Mouse (Mus musculus) brown adipose tissue, adult 24 weeks (tissue): ENCODE data around the gene Cd3eap. TPM values are rescaled to one million over a fixed set of nuclear protein-coding genes. Genes with fewer than 3 reads are reported as not detected.

Experiments used
- H3K27ac ChIP-seq: fragments of 200-500 bp; replicated peaks from 2 replicates; pipeline ENCODE4 v1.5.1; 2012; ENCODE audit warnings: low read depth, mild to moderate bottlenecking, low read length
- H3K4me1 ChIP-seq: fragments of 200-500 bp; 2 replicates; pipeline ENCODE4 v1.6.1; 2012; ENCODE audit warnings: low read length, mixed read lengths; ENCODE audit not compliant: control insufficient read depth, insufficient read depth, insufficient read length
- H3K4me3 ChIP-seq: fragments of 200-500 bp; 2 replicates; pipeline ENCODE4 v1.5.1; 2012; ENCODE audit warnings: low read depth, mild to moderate bottlenecking, low read length, moderate library complexity; ENCODE audit not compliant: insufficient read depth
- polyA plus RNA-seq: library from polyadenylated mRNA; stranded (reverse); fragments of >200 nt; gene quantifications from 2 replicates; pipeline ENCODE4 v1.2.4, GENCODE M21; 2012; ENCODE audit not compliant: missing spikeins, insufficient read depth, insufficient read length

The Cd3eap gene
- polyA plus RNA-seq, 1 experiment = 5.5 TPM

- Histone ChIP-seq H3K4me1 (no peaks in the 10 kb centered on the region), H3K27ac (peak overlapping the region; percentile 68), H3K4me3 (no peak overlapping the region)
These were observed 31.5 kb downstream of the Cd3eap start for GRCm38 (mm10) chr7:19327782-19328181.

GRCm38 (mm10) chr7:19327128-19327527 is 32.2 kb downstream of the Cd3eap start:
- Histone ChIP-seq H3K4me1 (no peaks in the 10 kb centered on the region), H3K27ac (peak overlapping the region; percentile 97), H3K4me3 (peak overlapping the region; percentile 60)

- Histone ChIP-seq H3K4me1 (no peaks in the 10 kb centered on the region), H3K27ac (peak overlapping the region; percentile 97), H3K4me3 (peak overlapping the region; percentile 60)
These were observed 32.9 kb downstream of the Cd3eap start for GRCm38 (mm10) chr7:19326359-19326758.

- Histone ChIP-seq H3K4me3 (no peak overlapping the region), H3K4me1 (0 out of 2 replicates have a peak, but pooled peaks cover 1% of the 10 kb centered on the region), H3K27ac (peak overlapping the region; percentile 26)
These were observed 33.8 kb downstream of the Cd3eap start for GRCm38 (mm10) chr7:19325262-19326199.

GRCm38 (mm10) chr7:19324221-19324620 is 35.1 kb downstream of the Cd3eap start:
- Histone ChIP-seq H3K4me3 (no peak overlapping the region), H3K4me1 (0 out of 2 replicates have a peak, but pooled peaks cover 3% of the 10 kb centered on the region), H3K27ac (no peak overlapping the region)

- no peak overlapping the region for H3K27ac ChIP-seq
- 0 out of 2 replicates have a peak, but pooled peaks cover 3% of the 10 kb centered on the region for H3K4me1 ChIP-seq
- H3K4me3 ChIP-seq = no peak overlapping the region
These were observed 36.8 kb downstream of the Cd3eap start for GRCm38 (mm10) chr7:19322489-19322888.

GRCm38 (mm10) chr7:19321464-19321863 is 37.8 kb downstream of the Cd3eap start:
- H3K4me3 ChIP-seq = no peak overlapping the region
- 0 out of 2 replicates have a peak, but pooled peaks cover 6% of the 10 kb centered on the region for H3K4me1 ChIP-seq
- H3K27ac ChIP-seq = no peak overlapping the region

GRCm38 (mm10) chr7:19320637-19321036 is 38.6 kb downstream of the Cd3eap start:
- no peak overlapping the region for H3K4me3 ChIP-seq
- peaks cover 9% of the 10 kb centered on the region; the same call in 1 of the 2 replicates for H3K4me1 ChIP-seq
- no peak overlapping the region for H3K27ac ChIP-seq

GRCm38 (mm10) chr7:19319906-19320305 is 39.4 kb downstream of the Cd3eap start:
- H3K4me3 ChIP-seq = peak overlapping the region; percentile 55
- peak overlapping the region; percentile 17; the same call in 1 of the 2 replicates for H3K27ac ChIP-seq
- peaks cover 9% of the 10 kb centered on the region; the same call in 1 of the 2 replicates for H3K4me1 ChIP-seq

- H3K27ac ChIP-seq = 0 out of 2 replicates have a peak overlapping the region, but pooled peaks have one; percentile 17
- H3K4me1 ChIP-seq = peaks cover 9% of the 10 kb centered on the region; the same call in 1 of the 2 replicates
- peak overlapping the region; percentile 55 for H3K4me3 ChIP-seq
These were observed 39.8 kb downstream of the Cd3eap start for GRCm38 (mm10) chr7:19319458-19319857.

GRCm38 (mm10) chr7:19318676-19319075 is 40.6 kb downstream of the Cd3eap start:
- Histone ChIP-seq H3K4me3 (no peak overlapping the region), H3K27ac (0 out of 2 replicates have a peak overlapping the region, but pooled peaks have one; percentile 40), H3K4me1 (peaks cover 9% of the 10 kb centered on the region; the same call in 1 of the 2 replicates)

GRCm38 (mm10) chr7:19318201-19318600 is 41.1 kb downstream of the Cd3eap start:
- Histone ChIP-seq H3K4me3 (no peak overlapping the region), H3K4me1 (peaks cover 9% of the 10 kb centered on the region; the same call in 1 of the 2 replicates), H3K27ac (no peak overlapping the region)

- Histone ChIP-seq H3K4me1 (peaks cover 9% of the 10 kb centered on the region; the same call in 1 of the 2 replicates), H3K27ac (peak overlapping the region; percentile 37)
These were observed 42.7 kb downstream of the Cd3eap start for GRCm38 (mm10) chr7:19316451-19317161.

GRCm38 (mm10) chr7:19314033-19314432 is 45.2 kb downstream of the Cd3eap start:
- H3K4me1 ChIP-seq = peaks cover 5% of the 10 kb centered on the region; the same call in 1 of the 2 replicates
- no peak overlapping the region for H3K27ac ChIP-seq
- no peak overlapping the region for H3K4me3 ChIP-seq

More at GRCm38 (mm10) chr7:19316451-19317161, 42.7 kb downstream of the Cd3eap start:
- H3K4me3 ChIP-seq = no peak overlapping the region

- no peak overlapping the region for H3K4me3 ChIP-seq
- H3K27ac ChIP-seq = no peak overlapping the region
- peaks cover 5% of the 10 kb centered on the region; the same call in 1 of the 2 replicates for H3K4me1 ChIP-seq
These were observed 47.3 kb downstream of the Cd3eap start for GRCm38 (mm10) chr7:19311991-19312390.
